Mouse (Mus musculus): ENCODE results near the gene Pyroxd2.
"Not testable (repeated sequence)": the region's sequence is repeated elsewhere in the genome, so short reads cannot be mapped to it uniquely, and the experiment has no call there.

The Pyroxd2 gene

GRCm38 (mm10) chr19:42752363-42752931, at the start of gene Pyroxd2:
Gene Pyroxd2, minus strand, starts transcription at chr19:42752775.
- peak; percentile 87 for DNase-seq (ENCODE audit: low spot score)

DNA sequence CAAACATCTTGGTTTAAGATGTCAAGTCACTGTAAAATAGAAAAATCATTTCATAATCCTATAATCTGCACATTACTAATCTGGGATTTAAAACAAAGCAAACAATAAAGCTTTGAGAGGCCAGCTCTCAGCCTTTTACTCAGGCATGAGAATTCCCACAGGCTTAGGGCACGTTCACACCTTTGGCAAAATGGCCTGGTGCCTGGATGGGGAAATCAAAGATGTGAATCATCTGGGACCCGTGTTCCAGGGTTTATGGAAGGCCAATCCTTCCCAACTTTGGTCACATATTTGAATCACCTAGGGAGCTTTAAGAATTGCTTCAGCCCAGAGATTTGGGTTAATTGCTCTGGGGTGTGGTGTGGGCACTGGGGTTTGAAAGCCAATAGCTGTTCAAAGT, 45.3 kb upstream of the Pyroxd2 start:
- no peak for DNase-seq (ENCODE audit: low spot score)

- DNase-seq (ENCODE audit: low spot score) = no peak
Measured at GRCm38 (mm10) chr19:42795801-42796200, 43.2 kb upstream of the Pyroxd2 start.

- DNase-seq (ENCODE audit: low spot score) = peak; percentile 83
Measured at GRCm38 (mm10) chr19:42794914-42795613, 42.5 kb upstream of the Pyroxd2 start.

DNA sequence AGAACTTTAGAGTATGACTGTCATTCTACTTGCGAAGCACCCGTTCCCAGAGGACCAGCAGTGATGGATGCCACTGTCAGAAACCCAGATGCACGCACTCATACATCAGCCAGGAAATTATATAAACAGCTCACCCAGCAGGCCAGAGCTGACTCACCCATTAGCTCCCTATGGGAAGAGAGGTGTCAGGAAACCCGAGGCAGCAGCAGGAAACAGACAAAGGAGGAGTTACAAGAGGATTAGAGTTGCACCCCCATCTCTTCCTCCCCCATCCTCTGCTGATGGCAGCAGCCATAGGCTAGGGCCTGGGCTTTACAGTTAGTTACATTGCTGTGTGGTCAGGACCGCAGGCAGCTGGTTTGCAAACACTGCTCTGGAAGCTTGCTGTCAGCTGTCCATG, 35.7 kb upstream of the Pyroxd2 start:
- no peak for DNase-seq (ENCODE audit: low spot score)

- DNase-seq (ENCODE audit: low spot score) = no peak
Measured at GRCm38 (mm10) chr19:42785562-42786220, 33.1 kb upstream of the Pyroxd2 start.

DNA sequence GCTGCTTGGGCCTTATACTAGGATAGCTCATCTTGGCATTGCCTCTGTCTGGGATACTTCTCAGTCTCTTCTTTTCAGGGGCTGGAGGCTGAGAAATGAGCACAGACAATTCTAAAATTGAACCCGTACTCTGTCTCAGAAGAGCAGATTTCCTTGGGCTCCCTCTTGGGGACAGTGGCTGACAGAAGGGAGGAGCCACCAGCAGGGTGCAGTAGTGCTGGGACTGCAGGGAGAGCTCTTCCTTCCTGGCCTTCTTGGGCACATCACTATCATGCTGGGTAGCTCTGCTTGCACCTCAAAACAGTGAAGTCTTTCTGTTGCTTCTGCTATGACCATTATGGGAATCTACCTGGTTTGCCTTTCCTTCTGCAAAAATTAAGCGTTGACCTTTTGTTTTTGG, 32.6 kb upstream of the Pyroxd2 start:
- no peak for DNase-seq (ENCODE audit: low spot score)

GRCm38 (mm10) chr19:42780156-42780538, 27.6 kb upstream of the Pyroxd2 start:
- not testable (repeated sequence) for DNase-seq (ENCODE audit: low spot score)

DNA sequence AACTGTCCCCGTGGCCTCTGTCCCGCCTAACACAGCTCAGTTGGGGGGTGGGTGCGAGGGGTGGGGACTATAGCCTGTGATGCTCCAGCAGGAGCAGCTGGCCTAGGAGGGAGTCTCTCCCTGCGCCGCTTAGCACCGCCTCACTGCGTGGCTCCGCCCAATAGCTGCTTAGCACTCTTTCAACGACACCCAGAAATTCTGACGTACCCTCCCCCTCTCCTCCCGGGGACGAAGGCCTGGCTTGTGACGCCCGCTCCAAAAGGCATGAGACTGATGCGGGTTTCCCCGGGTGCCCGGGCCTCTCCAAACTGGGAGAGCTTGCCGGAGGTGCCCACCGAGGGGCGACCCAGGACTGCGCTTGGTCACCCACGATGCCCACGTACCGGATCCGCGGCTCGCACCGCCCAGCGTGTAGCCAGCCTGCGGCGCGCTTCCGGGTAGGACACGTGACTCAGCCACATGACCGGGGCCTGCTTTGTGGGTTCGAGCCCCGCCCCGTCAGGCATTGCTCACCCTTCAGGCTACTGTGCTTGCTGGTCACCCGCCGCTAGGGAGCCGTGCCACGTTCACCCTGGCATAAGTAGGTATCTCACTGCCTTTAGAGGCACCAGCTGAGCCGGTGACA, 27.1 kb upstream of the Pyroxd2 start, which contains the start of gene Hps1:
Hps1 (minus strand) TSS at position 448 of the 625 bp plus-strand sequence.
- DNase-seq (ENCODE audit: low spot score) = peak; percentile 87

- DNase-seq (ENCODE audit: low spot score) = no peak
Measured at GRCm38 (mm10) chr19:42777801-42778200, 25.2 kb upstream of the Pyroxd2 start.

DNA sequence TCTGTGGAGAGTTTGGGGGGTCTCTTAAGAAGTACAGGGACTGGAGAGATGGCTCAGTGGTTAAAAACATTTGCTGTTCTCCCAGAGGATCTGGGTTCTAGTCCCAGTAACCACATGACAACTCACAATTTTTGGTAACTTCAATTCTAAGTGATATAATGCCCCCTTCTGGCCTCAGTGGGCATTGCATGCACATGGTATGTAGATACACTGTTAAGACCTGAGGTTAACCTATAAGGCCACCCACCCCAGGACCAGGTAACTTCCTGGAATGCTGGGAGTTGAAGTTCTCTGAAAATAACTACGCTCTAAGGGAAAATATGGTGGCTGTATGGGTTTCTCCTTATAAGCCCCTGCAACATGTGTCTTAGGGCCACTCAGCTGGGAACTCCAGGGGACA, 24.2 kb upstream of the Pyroxd2 start:
- DNase-seq (ENCODE audit: low spot score) = no peak

DNA sequence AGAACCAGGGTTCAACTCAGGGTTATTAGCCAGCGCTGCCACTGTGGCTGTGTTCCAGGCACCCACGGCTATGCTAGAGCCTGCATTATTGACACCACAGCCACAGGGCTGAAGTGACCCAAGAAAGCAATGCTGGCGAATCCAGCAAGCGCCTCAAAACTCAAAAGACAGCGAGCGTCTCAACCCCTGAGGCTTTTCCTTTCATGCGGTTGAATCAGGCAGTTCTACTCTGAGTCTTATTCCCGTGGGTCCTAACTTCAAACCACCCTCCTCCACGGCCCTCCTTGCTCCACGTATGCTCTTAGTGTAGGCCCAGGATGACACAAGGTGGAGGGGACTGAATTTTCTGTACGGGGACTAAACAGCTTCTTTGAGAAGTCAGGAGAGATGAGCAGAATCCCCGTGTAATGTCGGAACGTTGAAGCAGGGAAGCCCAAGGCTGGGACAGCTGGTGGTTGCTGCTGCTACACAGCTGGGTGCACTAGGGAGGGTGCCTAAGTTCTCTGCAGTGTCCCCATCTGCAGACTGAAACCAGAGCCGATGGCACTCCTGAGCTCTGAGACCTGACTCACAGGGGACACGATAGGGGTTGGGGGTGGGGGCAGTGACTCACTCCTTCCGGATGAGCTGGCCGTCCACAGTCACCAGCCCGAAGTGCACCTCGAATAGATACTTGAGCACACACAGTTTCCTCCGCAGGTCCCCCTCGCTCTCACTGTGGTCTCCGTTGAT, 17.7 kb upstream of the Pyroxd2 start:
- no peak for DNase-seq (ENCODE audit: low spot score)

- DNase-seq (ENCODE audit: low spot score) = no peak
Measured at GRCm38 (mm10) chr19:42769648-42770047, 17.1 kb upstream of the Pyroxd2 start.

GRCm38 (mm10) chr19:42767361-42767760, 14.8 kb upstream of the Pyroxd2 start:
- DNase-seq (ENCODE audit: low spot score) = no peak

DNA sequence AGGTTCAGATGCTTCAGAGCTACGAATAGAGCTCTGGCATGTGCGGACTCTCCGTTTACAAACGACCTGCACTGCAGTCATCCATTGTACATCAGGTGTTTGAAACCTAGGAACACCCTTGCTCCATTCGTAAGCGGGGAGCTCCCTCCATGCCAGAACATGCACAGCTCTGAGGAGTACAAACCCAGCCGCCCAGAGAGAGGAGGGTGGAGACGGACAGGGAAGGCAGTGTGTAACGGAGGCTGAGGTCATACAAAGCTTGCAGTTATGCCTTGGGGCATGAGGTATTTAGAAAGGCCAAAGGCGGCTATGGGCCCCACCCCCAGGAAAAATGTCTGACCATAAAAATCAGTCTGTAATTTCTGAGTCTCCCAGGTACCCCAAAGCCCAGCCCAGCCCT, 11.8 kb upstream of the Pyroxd2 start:
- DNase-seq (ENCODE audit: low spot score) = no peak

DNA sequence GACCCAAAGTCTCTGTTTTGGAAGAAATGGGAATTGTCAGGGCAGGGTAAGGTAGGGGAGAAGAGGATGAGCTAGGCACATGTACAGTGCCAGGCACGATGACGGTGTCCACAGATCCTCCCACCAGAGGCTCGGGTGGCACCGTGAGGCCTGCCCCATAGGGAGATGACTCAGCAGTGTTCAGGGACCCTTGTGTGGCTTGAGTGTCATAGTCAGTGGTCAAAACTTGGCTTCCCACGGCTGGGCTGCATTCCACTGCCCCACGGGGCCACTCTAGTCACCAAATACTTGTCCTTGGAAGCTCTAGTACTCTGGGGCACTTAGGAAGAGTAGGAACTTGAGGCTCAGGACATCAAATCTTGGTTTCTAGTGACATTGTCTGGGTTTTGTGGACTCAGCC, 4.1 kb upstream of the Pyroxd2 start:
- DNase-seq (ENCODE audit: low spot score) = no peak

DNA sequence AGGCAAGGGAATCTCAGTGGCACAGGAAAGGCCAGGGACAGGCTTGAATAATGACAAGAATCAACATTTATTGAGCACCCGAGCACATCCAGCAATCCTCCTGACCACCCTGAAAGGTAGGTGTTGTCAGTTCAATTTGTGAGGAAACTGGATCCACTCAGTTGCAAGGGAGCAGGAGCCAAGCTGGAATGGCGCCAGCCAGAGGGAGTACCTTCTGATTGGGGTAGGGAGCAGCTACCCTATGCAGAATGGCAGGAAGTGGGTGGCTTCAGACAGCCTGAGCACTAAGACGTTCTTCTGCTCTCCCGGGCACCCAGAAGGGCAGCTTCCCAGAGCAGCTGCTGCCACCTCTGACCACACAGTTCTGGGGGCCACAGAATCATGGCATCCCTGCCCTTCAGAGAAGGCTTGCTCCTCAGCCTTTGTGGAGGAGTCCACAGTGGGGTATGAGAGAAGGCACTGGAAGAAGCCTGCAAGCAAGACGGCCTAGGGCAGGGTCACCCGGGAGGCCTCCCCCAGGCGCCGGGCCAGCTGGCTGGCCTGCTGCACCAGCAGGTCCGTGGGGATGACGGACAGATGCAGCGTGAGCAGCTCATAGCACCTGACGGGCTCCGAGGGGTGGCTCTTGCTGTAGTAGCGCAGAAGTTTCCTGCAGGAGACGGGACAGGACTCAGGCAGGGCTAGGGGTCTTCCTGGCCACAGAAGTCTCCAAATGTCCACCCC, 2.7 kb upstream of the Pyroxd2 start:
- peak; percentile 73 for DNase-seq (ENCODE audit: low spot score)

DNA sequence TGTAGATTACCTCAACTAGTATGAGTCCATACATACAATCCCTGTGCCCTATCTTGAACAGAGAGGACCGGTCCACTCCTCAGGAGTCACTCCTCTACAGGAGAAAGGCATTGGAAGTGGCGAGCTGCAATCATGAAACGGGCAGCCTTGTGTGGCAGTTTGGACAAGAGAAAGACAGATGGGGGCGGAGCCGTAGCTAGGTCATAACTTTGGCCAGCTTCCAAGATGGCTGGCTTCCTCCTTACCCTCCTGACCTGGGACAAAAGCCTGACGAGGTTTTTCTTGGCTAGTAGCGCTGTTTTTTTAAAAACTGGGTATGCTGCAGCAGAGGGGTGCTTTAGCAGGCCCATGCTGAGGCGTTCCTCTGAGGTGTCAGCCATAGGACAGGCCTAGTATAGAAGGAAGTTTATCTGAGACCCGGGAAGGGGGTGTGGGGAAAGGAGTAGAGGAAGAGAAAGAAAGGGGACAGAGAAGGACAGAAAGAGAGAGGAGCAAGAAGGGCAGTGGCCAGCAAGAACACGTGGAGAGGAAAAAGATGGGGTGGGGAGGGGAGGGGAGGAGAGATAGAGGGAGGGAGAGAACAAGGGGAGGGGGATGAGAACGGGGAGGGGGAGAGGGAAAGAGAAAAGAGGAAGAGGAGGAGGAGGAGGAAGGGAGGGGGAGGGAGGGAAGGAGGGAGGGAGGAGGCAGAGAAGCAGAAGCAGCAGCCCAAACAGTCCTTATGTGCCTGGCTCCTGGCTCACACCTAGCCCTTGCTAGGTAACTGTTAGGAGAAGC, 754 bp upstream of the Pyroxd2 start:
- DNase-seq (ENCODE audit: low spot score) = peak; percentile 73

DNA sequence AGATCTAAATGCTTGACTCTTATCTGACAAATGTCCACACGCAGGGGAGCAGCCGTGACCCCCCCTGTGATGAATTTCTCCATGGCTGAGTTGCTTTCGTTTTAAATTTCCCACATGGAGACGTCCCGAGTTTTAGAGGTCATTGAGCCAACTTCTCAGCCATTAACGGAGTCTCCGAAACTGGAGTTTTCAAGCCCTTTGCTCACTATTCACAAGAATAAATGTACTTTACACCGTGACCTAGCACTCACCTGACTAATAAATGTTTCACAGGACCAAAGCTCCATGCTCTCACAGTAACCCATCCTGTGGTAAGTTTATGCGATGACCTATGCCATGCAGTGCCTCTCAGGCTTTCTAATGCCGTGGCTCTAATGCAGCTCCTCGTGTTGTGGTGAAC, 2.4 kb downstream of the Pyroxd2 start:
- DNase-seq (ENCODE audit: low spot score) = no peak

DNA sequence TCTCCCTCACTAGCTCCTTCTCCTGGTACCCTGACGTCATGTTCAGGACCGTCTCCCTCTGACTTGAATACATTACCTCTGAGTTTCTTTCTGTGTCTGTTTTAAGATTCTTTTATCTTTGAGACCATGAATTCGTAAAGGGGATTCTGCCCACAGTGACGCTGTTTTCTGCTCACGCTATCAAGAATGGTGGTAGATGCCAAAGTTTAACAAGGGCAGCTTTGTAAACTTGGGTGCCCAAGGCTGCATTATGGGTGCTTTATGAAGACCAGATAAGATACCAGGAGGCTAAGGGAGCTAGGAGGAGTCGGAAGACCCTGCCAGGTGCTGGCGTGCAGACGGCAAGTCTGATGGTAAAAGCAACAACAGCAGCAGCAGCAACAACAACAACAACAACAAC, 5.9 kb downstream of the Pyroxd2 start:
- DNase-seq (ENCODE audit: low spot score) = no peak

GRCm38 (mm10) chr19:42745869-42746224, 6.7 kb downstream of the Pyroxd2 start:
- no peak for DNase-seq (ENCODE audit: low spot score)

Measured in ovary, postnatal 36 days (tissue).